Mouse (Mus musculus) layer of hippocampus, adult 11-12 months (tissue): ENCODE measurements around the gene Plin4.
"Not testable (repeated sequence)": the region's sequence is repeated elsewhere in the genome, so short reads cannot be mapped to it uniquely, and the experiment has no call there.

ENCODE experiments used
- DNase-seq: peaks from one replicate; pipeline ENCODE4 v3.0.0; 2022; ENCODE audit warnings: low spot score

Plin4 gene

GRCm38 (mm10) chr17:56102158-56102557 lies 7.4 kb downstream of the Plin4 start:
- no peak for DNase-seq

DNA sequence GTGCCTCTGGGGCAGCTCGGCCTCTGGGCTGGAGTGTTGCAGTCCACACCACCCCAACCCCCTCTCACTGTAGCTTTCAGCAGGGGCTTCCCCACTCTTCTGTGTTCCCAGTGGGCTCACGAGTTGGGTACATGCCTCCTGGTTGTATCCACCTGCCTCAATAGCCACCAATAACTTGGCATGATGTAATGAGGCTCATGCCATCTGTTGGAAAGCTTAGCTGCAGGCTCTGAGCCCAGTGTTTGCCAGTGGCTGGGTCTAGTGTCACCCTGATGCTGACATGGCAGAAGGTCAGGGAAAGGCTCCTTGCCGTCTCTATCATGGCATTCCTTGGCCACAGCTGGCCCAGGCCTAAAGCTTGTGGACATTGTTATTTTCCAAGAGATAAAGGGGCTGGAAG lies 8.8 kb downstream of the Plin4 start:
- DNase-seq: no peak

GRCm38 (mm10) chr17:56098711-56099572 lies 10.7 kb downstream of the Plin4 start:
- no peak for DNase-seq

DNA sequence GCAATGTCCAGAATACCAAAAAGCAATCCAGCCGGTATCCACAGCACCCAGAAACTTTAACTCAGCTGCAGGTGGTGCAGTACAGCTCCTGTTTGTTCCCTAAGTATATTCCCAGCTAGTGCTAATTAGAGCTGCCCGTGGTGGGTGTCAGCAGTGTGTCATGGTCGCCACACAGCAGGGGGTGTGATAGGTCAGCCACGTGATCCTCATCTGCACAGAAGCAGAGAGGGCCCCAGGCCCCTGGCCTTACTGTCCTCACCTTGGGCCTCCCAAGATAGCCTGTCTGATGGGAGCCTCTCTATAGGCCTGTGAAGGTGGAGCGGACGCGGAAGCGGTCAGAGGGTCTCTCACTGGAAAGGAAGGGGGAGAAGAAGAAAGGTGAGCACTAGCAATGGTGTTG lies 11.4 kb downstream of the Plin4 start:
- no peak for DNase-seq

DNA sequence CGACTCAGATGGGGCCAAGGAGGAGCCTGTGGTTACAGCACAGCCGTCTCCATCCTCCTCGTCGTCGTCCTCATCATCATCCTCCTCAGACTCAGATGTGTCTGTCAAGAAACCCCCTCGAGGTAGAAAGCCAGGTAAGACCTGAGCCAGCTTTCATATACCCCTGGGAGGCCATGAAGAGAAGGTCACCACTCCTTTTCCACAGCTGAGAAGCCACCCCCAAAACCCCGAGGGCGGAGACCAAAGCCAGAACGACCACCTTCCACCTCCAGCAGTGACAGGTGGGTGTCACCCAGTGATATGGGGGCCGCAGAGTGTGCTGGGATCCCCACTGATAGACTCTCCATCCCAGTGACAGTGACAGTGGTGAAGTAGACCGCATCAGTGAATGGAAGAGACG lies 12.7 kb downstream of the Plin4 start:
- no peak for DNase-seq

DNA sequence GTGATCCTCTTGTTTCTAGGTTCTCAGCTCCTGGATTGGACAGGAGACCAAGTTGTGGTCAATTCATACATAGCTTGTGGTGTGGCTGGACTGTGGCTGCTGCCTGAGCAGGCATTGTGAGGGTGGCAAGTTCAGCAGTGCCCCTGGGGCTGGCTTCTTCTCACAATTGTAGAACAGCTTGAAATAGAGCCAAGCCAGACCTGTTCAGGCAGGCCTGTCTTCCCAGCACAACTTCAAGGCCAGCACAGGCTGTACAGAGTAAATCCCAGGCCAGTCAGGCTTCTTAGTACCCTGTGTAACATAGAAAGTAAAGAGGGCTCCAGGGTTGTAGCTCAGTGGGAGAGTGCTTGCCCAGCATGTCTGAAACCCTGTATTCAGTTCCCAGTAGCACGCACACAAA lies 16.8 kb downstream of the Plin4 start:
- DNase-seq: no peak

DNA sequence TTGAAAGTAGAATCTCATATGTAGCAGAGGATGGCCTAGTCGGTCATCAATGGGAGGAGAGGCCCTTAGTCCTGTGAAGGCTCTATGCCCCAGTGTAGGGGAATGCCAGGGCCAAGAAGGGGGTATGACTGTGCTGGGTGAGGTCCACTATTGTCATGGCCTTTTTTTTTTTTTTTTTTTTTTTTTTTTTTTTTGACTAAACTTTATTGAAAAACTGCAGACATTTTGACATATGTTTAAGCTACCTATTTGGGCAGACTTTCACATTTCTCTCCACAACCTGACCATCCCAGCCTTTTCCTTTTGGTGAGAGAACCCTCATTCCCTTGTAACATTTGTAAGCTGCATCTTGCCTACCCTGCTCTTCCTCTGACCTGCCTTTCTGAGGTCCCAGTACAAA lies 17.3 kb downstream of the Plin4 start:
- DNase-seq: no peak

- DNase-seq: peak; percentile 59
Measured at GRCm38 (mm10) chr17:56080781-56081585, 28.6 kb downstream of the Plin4 start.

DNA sequence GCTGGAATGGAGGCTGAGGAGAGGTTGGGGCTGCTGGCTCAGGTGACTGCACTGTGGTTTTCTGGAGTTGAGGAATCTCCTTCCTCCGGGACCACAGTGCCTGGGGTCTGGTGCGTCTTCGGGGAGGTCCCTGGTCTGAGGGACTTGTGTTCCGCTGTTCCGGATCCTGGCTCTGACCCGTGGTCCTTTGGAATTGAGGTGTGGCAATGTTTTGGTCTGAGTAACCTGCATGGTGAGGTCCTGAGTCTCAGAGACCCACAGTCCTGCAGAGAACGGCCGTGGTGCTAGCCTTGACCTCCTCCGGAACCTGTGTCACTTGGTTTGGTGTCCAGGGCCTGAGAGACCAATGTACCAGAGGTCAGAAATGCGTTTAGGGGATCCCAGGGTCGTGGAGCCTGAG lies 29.7 kb downstream of the Plin4 start:
- no peak for DNase-seq

DNA sequence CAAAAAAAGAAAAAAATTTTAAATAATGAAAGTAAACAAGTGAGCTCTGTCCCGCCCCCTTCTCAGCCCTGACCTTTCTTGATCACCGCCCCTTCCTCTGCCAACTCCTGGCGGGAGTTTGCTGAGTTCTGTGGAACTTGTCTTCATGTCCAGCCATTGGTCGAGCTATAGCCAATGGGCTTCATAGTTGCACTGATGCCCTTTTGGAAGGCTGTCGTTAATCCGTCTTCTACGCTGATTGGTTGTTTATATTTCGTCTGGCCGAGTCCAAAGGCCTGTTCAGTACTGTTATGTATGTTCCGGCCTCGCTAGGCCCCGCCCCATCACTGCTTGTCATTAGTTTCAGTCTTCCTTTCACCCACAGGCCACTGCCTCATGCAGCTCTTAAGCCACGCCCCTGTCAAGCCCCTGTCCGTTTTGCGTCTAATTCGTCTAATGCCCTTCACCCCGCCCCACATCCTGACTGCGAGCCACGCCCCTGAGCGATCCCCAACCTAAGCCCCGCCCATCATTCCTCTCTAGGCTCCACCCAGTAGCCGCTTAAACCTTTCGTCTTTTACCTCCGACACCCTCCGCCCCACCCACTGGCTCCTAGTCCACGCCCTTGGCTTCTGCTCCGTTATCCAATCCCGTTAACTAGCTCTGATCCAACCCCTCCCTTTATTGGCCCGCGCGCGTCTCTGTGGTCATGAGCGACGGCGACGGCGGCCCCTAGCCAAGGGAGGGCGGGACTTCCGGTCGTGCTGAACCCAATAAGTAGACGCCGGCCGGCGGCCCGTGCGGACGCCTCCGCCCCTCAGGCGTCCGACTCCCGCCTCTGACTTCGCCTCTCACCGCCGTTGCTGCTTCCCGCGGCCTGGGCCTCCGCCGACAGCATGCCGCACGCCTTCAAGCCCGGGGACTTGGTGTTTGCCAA lies 30.5 kb downstream of the Plin4 start, which contains the start of gene Hdgfl2:
TSS of gene Hdgfl2 (plus strand) at position 755 of the 916 bp plus-strand sequence.
- DNase-seq: peak; percentile 100

DNA sequence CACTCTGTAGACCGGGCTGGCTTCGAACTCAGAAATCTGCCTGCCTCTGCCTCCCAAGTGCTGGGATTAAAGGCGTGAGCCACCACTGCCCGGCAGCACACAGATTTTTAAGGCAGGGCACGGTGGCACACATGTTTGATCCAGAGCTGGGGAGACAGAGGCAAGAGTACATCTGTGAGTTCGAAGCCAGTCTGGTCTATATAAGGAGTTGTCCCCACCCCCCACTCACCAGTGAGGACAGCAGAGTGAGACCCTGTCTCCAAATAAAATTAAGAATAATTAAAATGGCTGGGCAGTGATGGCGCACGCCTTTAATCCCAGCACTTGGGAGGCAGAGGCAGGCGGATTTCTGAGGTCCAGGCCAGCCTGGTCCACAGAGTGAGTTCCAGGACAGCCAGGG lies 31.2 kb downstream of the Plin4 start:
- not testable (repeated sequence) for DNase-seq

- DNase-seq: no peak
Measured at GRCm38 (mm10) chr17:56077523-56077922, 32.1 kb downstream of the Plin4 start.

DNA sequence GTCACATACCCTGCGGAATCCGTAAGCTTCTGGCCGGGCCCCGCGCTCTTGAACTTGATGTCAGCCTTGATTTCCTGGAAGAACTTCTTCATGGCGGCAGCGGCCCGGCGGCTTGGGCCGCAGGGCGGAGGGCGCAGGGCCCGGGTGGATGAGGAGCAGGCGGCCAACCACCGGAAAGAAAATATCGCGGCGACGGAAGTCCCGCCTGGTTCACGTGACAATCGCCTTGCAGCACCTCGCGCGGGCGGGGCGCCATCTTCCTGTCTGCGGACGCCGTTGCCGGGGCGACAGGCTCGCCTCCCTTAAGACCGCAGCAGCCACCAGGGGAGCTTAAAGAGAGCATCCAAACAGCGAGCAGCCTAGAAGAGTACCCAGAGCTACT lies 34.8 kb downstream of the Plin4 start, which contains the start of gene Ubxn6:
TSS of gene Ubxn6 (minus strand) at position 202 of the 382 bp plus-strand sequence.
- peak; percentile 98 for DNase-seq

DNA sequence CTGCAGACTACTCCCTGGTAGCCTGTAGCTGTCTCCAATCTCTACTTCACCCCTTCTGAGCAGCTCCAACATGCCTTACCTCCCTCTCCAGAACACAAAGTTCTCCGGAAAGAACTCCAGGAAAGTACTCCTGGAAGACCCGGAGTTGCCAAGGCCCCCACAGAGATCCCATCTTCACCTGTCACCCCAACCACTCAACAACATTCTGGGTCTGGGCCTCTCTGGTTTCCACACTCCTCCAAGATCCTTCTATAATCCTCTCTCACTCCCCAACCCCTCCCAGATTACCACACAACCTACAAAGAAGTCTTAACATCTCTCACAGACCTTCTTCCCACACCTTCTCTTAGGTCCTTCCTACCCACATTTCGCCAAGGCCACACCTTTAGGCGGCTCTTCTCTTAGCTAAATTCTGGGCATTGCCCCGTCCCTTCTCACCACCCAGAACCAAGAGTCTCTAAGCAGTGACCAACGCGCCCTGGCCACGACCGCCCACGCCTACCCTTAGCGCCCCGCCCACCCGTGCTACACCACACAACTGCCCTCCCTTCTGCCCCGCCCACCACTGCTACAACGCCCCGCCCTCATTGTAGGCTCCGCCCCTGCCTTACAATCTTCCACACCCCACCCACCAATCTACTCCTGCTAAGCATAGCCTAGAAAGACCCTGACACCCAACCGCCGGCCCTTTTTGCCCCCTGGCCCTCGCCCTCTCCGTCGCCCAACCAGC lies 35.3 kb downstream of the Plin4 start:
- DNase-seq: peak; percentile 80

- no peak for DNase-seq
Measured at GRCm38 (mm10) chr17:56072243-56072642, 37.4 kb downstream of the Plin4 start.

DNA sequence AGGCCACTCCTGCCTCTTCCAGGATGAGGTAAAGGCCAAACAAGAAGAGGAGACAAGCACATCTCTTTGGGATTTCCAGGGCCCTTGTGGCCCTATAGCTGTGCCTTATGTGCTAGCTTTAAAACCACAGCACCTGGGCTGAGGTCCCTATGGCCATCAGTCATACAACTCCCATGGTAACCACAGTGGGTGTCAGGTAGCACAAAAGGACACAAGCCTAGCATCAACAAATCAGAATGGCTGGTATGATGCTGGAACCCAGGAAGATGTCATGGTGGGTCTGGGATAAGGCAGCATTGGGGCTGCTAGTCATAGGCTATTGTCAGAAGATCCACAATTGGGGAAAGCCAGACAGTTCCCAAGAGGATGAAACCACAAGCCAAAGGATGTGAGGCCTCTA lies 38.5 kb downstream of the Plin4 start:
- no peak for DNase-seq

DNA sequence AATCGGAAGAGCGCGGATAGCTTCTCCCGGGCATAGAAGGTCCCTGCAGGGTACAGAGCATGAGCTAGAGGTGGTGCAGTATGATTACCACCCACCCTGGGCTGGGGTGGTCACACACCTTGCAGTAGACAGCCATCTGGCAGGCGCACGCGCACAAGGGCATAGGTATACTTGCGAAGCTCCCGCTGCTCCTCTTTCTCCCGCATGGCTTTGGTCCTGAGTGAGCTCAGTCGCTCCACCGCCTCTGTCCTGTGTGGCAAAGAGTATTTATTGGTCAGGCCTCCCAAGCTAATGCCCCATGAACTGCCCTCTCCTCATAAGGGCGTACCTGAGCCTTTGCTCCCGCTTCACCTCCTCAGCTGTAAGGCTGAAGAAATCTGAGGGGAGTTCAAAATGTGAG lies 40.5 kb downstream of the Plin4 start:
- no peak for DNase-seq

- no peak for DNase-seq
Measured at GRCm38 (mm10) chr17:56066451-56066850, 43.2 kb downstream of the Plin4 start.

- not testable (repeated sequence) for DNase-seq
Measured at GRCm38 (mm10) chr17:56065715-56066114, 43.9 kb downstream of the Plin4 start.

- no peak for DNase-seq
Measured at GRCm38 (mm10) chr17:56062081-56062480, 47.5 kb downstream of the Plin4 start.
